Mouse (Mus musculus) myocyte (in vitro differentiated cells): ENCODE measurements around the gene Syn1.

Experiments
- CEBPB ChIP-seq: IDR thresholded peaks from 2 replicates; pipeline ENCODE4 v1.6.1; 2011; ENCODE audit warnings: mild to moderate bottlenecking, moderate library complexity; ENCODE audit not compliant: poor library complexity, insufficient read depth, severe bottlenecking
- E2F4 ChIP-seq: IDR thresholded peaks from one replicate; pipeline ENCODE4 v1.6.1; 2011; ENCODE audit warnings: mild to moderate bottlenecking, control low read depth, moderate library complexity; ENCODE audit not compliant: insufficient read depth
- MAX ChIP-seq: IDR thresholded peaks from one replicate; pipeline ENCODE4 v1.6.1; 2011; ENCODE audit warnings: low read depth, mild to moderate bottlenecking, control low read depth
- MYOD1 ChIP-seq, 3 experiments: IDR thresholded peaks; one replicate each; pipeline ENCODE4 v1.6.1; 2011; ENCODE audit warnings: control low read depth in 2 of 3, low read depth in 2 of 3, mild to moderate bottlenecking in 2 of 3, moderate library complexity in 1 of 3; ENCODE audit not compliant: insufficient read length in 2 of 3, control insufficient read depth in 1 of 3
- MYOG ChIP-seq, 3 experiments: IDR thresholded peaks; one replicate each; pipeline ENCODE4 v1.6.1; 2011; ENCODE audit warnings: control low read depth in 2 of 3, low read depth in 2 of 3, mild to moderate bottlenecking in 2 of 3; ENCODE audit not compliant: insufficient read length in 2 of 3, control insufficient read depth in 1 of 3, insufficient read depth in 1 of 3
- POLR2A ChIP-seq: IDR thresholded peaks from one replicate; pipeline ENCODE4 v1.6.1; 2011; ENCODE audit warnings: low read depth, mild to moderate bottlenecking, control low read depth, moderate library complexity; ENCODE audit not compliant: insufficient read length
- POLR2AphosphoS2 ChIP-seq: IDR thresholded peaks from one replicate; pipeline ENCODE4 v1.6.1; 2011; ENCODE audit warnings: low read depth, control low read depth; ENCODE audit not compliant: insufficient read length
- REST ChIP-seq: IDR thresholded peaks from one replicate; pipeline ENCODE4 v1.6.1; 2011; ENCODE audit warnings: mild to moderate bottlenecking, control low read depth, moderate library complexity; ENCODE audit not compliant: insufficient read depth, insufficient read length
- TCF12 ChIP-seq: IDR thresholded peaks from one replicate; pipeline ENCODE4 v1.6.1; 2011; ENCODE audit warnings: mild to moderate bottlenecking, control low read depth; ENCODE audit not compliant: poor library complexity, insufficient read depth, severe bottlenecking
- USF1 ChIP-seq: IDR thresholded peaks from one replicate; pipeline ENCODE4 v1.6.1; 2011; ENCODE audit warnings: low read depth, mild to moderate bottlenecking, control low read depth, moderate library complexity

GRCm38 (mm10) chrX:20946055-20946454 lies 25.3 kb upstream of the Syn1 start:
- TF ChIP-seq TCF12 (no peak), POLR2A (no peak), POLR2AphosphoS2 (no peak), USF1 (no peak), E2F4 (no peak), MAX (no peak), CEBPB (no peak), MYOG (IDR thresholded peaks at IDR 0.05; ENCODE audit: control insufficient read depth in 1 of 3, insufficient read depth in 1 of 3, insufficient read length in 2 of 3, low read depth in 2 of 3) (no peak), MYOD1 (IDR thresholded peaks at IDR 0.05; ENCODE audit: control insufficient read depth in 1 of 3, insufficient read length in 2 of 3, low read depth in 2 of 3) (no peak), REST (no peak)
